10 mouse cellular contexts compared by ENCODE assay signal in genomic region chr7:45901562-45901961, GRCm38 (mm10). TPM values are rescaled to one million over a fixed set of nuclear protein-coding genes. Genes with fewer than 3 reads are reported as not detected.
DNase-seq lines count a peak whose midpoint lies in the region; ATAC-seq and TF ChIP-seq lines count a peak whose summit lies in the region.
"Had no signal": no experiment of that assay in that cellular context is flagged by ENCODE, and none has a peak within 500 bp of the region (broad histone marks: within the 10 kb centered on the region; RNA-seq: fewer than 3 reads in every experiment).

No protein-coding gene starts in this region.

- 54% methylated on average over 5 of the region's 5 CpGs for WGBS in kidney, embryonic 15.5 days
- WGBS in liver, embryonic 11.5 days, result 52% methylated on average over 5 of the region's 5 CpGs
- WGBS in stomach, embryonic 15.5 days, result 41% methylated on average over 5 of the region's 5 CpGs

- DNase-seq in kidney, adult 9 months, result peak; percentile 50
- DNase-seq in c-Kit-positive CD71-positive TER-119-negative erythroid progenitor cells, embryonic 14.5 days (ENCODE audit: low read depth), result peak; percentile 80
- no peak for DNase-seq in liver, embryonic 11.5 days (ENCODE audit: low spot score)
- no peak for DNase-seq in Muller cell, postnatal 12 days (ENCODE audit: inconsistent ontology term)
- DNase-seq in gastrocnemius, adult 2 months, result no peak
- DNase-seq: gastrocnemius, postnatal 36 days had no signal

- H3K4me1 ChIP-seq in kidney, embryonic 15.5 days, result peaks cover 15% of the 10 kb centered on the region
- H3K4me1 ChIP-seq in liver, embryonic 11.5 days (replicated peaks; ENCODE audit: control insufficient read depth, insufficient read depth, low read length), result peaks cover 4% of the 10 kb centered on the region; the same call in 1 of the 2 replicates
- H3K4me1 ChIP-seq in stomach, embryonic 15.5 days, result peaks cover 3% of the 10 kb centered on the region; the same call in 1 of the 2 replicates

- H3K9ac ChIP-seq in kidney, embryonic 15.5 days, result no peak overlapping the region
- no peak overlapping the region for H3K9ac ChIP-seq in liver, embryonic 11.5 days (ENCODE audit: low read depth, low read length)
- no peak overlapping the region for H3K9ac ChIP-seq in stomach, embryonic 15.5 days
- H3K9ac ChIP-seq: embryonic facial prominence, embryonic 15.5 days had no signal

- no peaks in the 10 kb centered on the region for H3K36me3 ChIP-seq in kidney, embryonic 15.5 days
- H3K36me3 ChIP-seq in liver, embryonic 11.5 days (ENCODE audit: control insufficient read depth, insufficient read depth, low read length), result no peaks in the 10 kb centered on the region
- no peaks in the 10 kb centered on the region for H3K36me3 ChIP-seq in stomach, embryonic 15.5 days
- H3K36me3 ChIP-seq: embryonic facial prominence, embryonic 15.5 days had no signal

- no peak overlapping the region for H3K27ac ChIP-seq in kidney, embryonic 15.5 days
- H3K27ac ChIP-seq in liver, embryonic 11.5 days (ENCODE audit: low read depth, low read length), result no peak overlapping the region
- H3K27ac ChIP-seq in stomach, embryonic 15.5 days, result no peak overlapping the region
- no peak overlapping the region for H3K27ac ChIP-seq in gastrocnemius, adult 2 months
- H3K27ac ChIP-seq: embryonic facial prominence, embryonic 15.5 days had no signal

- ATAC-seq in kidney, embryonic 15.5 days (replicated peaks; ENCODE audit: low FRiP score), result no peak
- ATAC-seq in liver, embryonic 11.5 days (replicated peaks; ENCODE audit: low FRiP score), result peak; percentile 60
- ATAC-seq in stomach, embryonic 15.5 days (ENCODE audit: insufficient read depth, low FRiP score, low read depth), result 0 out of 2 replicates have a peak, but pooled peaks have one; percentile 16
- ATAC-seq: activated CD4-positive, CD25-positive, alpha-beta regulatory T cell, adult 4 months had no signal

- TF ChIP-seq CTCF in gastrocnemius, adult 2 months (IDR thresholded peaks at IDR 0.05), result no peak

- no peak overlapping the region for H3K4me2 ChIP-seq in kidney, embryonic 15.5 days
- no peak overlapping the region for H3K4me2 ChIP-seq in liver, embryonic 11.5 days
- no peak overlapping the region for H3K4me2 ChIP-seq in stomach, embryonic 15.5 days
- H3K4me2 ChIP-seq: embryonic facial prominence, embryonic 15.5 days had no signal

- no peak overlapping the region for H3K4me3 ChIP-seq in kidney, embryonic 15.5 days (replicated peaks)
- H3K4me3 ChIP-seq in liver, embryonic 11.5 days (ENCODE audit: low read depth, low read length), result no peak overlapping the region
- no peak overlapping the region for H3K4me3 ChIP-seq in stomach, embryonic 15.5 days (replicated peaks)
- no peak overlapping the region for H3K4me3 ChIP-seq in gastrocnemius, adult 2 months
- H3K4me3 ChIP-seq: embryonic facial prominence, embryonic 15.5 days had no signal

- no peaks in the 10 kb centered on the region for H3K9me3 ChIP-seq in kidney, embryonic 15.5 days (replicated peaks)
- H3K9me3 ChIP-seq in liver, embryonic 11.5 days (ENCODE audit: control insufficient read depth, low read length), result no peaks in the 10 kb centered on the region
- H3K9me3 ChIP-seq in stomach, embryonic 15.5 days, result no peaks in the 10 kb centered on the region
- H3K9me3 ChIP-seq: embryonic facial prominence, embryonic 15.5 days had no signal

- intact Hi-C loops in gastrocnemius, adult 2 months (cut with DNase I), result no loop called here

- no peaks in the 10 kb centered on the region for H3K27me3 ChIP-seq in kidney, embryonic 15.5 days
- no peaks in the 10 kb centered on the region for H3K27me3 ChIP-seq in liver, embryonic 11.5 days (replicated peaks; ENCODE audit: control insufficient read depth, insufficient read depth, low read length)
- H3K27me3 ChIP-seq in stomach, embryonic 15.5 days (replicated peaks), result no peaks in the 10 kb centered on the region
- H3K27me3 ChIP-seq: embryonic facial prominence, embryonic 15.5 days had no signal

RNA-seq across cellular contexts. Expression of gene Tmem143, which starts 4.8 kb away (rescaled TPM):
- polyA plus RNA-seq in kidney, embryonic 15.5 days (2015; fragmentation: Nextera tagmentation; extraction: Ambion mirVana), result 6.2 and 6.5 TPM in 2 replicates
- 4.0 and 5.8 TPM in 2 replicates for polyA plus RNA-seq in liver, embryonic 11.5 days (2014; fragmentation: Nextera tagmentation; extraction: Ambion mirVana)
- 5.8 and 6.8 TPM in 2 replicates for polyA plus RNA-seq in stomach, embryonic 15.5 days (2015; fragmentation: Nextera tagmentation; extraction: Ambion mirVana)
- total RNA-seq in gastrocnemius, adult 2 months (2021), result 10 to 100 TPM; 51.3 to 66.3 TPM

RNA-seq across cellular contexts. Expression of gene Syngr4, which starts 5.0 kb away (rescaled TPM):
- polyA plus RNA-seq in kidney, embryonic 15.5 days (2015; fragmentation: Nextera tagmentation; extraction: Ambion mirVana), result 0.93 and 1.1 TPM in 2 replicates
- 1.0 and 1.3 TPM in 2 replicates for polyA plus RNA-seq in liver, embryonic 11.5 days (2014; fragmentation: Nextera tagmentation; extraction: Ambion mirVana)
- polyA plus RNA-seq in stomach, embryonic 15.5 days (2015; fragmentation: Nextera tagmentation; extraction: Ambion mirVana), result 0.80 and 1.1 TPM in 2 replicates
- total RNA-seq in gastrocnemius, adult 2 months (2021), result not detected
- total RNA-seq: gastrocnemius, postnatal 36 days had no signal
- polyA plus RNA-seq: activated CD4-positive, CD25-positive, alpha-beta regulatory T cell, adult 4 months had no signal

RNA-seq across cellular contexts. Expression of gene Emp3, which starts 19.6 kb away (rescaled TPM):
- 164 and 194 TPM in 2 replicates for polyA plus RNA-seq in kidney, embryonic 15.5 days (2015; fragmentation: Nextera tagmentation; extraction: Ambion mirVana)
- polyA plus RNA-seq in liver, embryonic 11.5 days (2014; fragmentation: Nextera tagmentation; extraction: Ambion mirVana), result 91.8 and 99.6 TPM in 2 replicates
- 195 and 238 TPM in 2 replicates for polyA plus RNA-seq in stomach, embryonic 15.5 days (2015; fragmentation: Nextera tagmentation; extraction: Ambion mirVana)
- total RNA-seq in gastrocnemius, adult 2 months (2021), result 10 to 100 TPM in 1 of 2 experiments, 1 to 10 TPM in 1; 7.7 to 18.2 TPM

RNA-seq across cellular contexts. Expression of gene Ccdc114, which starts 22.3 kb away (rescaled TPM):
- polyA plus RNA-seq in kidney, embryonic 15.5 days (2015; fragmentation: Nextera tagmentation; extraction: Ambion mirVana), result 10.8 and 12.2 TPM in 2 replicates
- polyA plus RNA-seq in liver, embryonic 11.5 days (2014; fragmentation: Nextera tagmentation; extraction: Ambion mirVana), result 2.4 and 4.3 TPM in 2 replicates
- polyA plus RNA-seq in stomach, embryonic 15.5 days (2015; fragmentation: Nextera tagmentation; extraction: Ambion mirVana), result 3.6 and 4.5 TPM in 2 replicates
- under 1 TPM; 0.28 to 0.45 TPM for total RNA-seq in gastrocnemius, adult 2 months (2021)

RNA-seq across cellular contexts. Expression of gene Grin2d, which starts 23.4 kb away (rescaled TPM):
- polyA plus RNA-seq in kidney, embryonic 15.5 days (2015; fragmentation: Nextera tagmentation; extraction: Ambion mirVana), result 0.42 and 0.47 TPM in 2 replicates
- 0.13 and 0.23 TPM in 2 replicates for polyA plus RNA-seq in liver, embryonic 11.5 days (2014; fragmentation: Nextera tagmentation; extraction: Ambion mirVana)
- polyA plus RNA-seq in stomach, embryonic 15.5 days (2015; fragmentation: Nextera tagmentation; extraction: Ambion mirVana), result 0.64 and 0.67 TPM in 2 replicates
- under 1 TPM; 0.13 to 0.14 TPM for total RNA-seq in gastrocnemius, adult 2 months (2021)
- polyA plus RNA-seq: activated CD4-positive, CD25-positive, alpha-beta regulatory T cell, adult 4 months had no signal

Comparison
In these comparisons a context has a peak if more than half of its experiments do, and no peak if none do; other contexts are left out.
1. DNase-seq: peak in kidney, adult 9 months (single experiment) and c-Kit-positive CD71-positive TER-119-negative erythroid progenitor cells, embryonic 14.5 days (single experiment); none in liver, embryonic 11.5 days (single experiment), Muller cell, postnatal 12 days (single experiment) and gastrocnemius, adult 2 months (single experiment).